27 mouse cellular contexts compared by ENCODE assay signal in genomic region chr16:24628779-24629178, GRCm38 (mm10).
DNase-seq lines count a peak whose midpoint lies in the region; ATAC-seq and TF ChIP-seq lines count a peak whose summit lies in the region.
"Had no signal": no experiment of that assay in that cellular context is flagged by ENCODE, and none has a peak within 500 bp of the region (broad histone marks: within the 10 kb centered on the region; RNA-seq: fewer than 3 reads in every experiment).

No protein-coding gene starts in this region.

- TF ChIP-seq CTCF in intestine, postnatal 0 days (IDR thresholded peaks at IDR 0.05; ENCODE audit: low read depth) = no peak

- no peak overlapping the region for H3K9ac ChIP-seq in intestine, postnatal 0 days (ENCODE audit: low read depth, low read length)
- H3K9ac ChIP-seq in intestine, embryonic 15.5 days = no peak overlapping the region
- H3K9ac ChIP-seq: limb, embryonic 15.5 days; liver, embryonic 15.5 days; neural tube, embryonic 13.5 days had no signal

- no peak overlapping the region for H3K4me2 ChIP-seq in intestine, postnatal 0 days (replicated peaks; ENCODE audit: low read depth)
- no peak overlapping the region for H3K4me2 ChIP-seq in intestine, embryonic 15.5 days (replicated peaks)
- H3K4me2 ChIP-seq: limb, embryonic 15.5 days; liver, embryonic 15.5 days; neural tube, embryonic 13.5 days had no signal

- 90% methylated on average over 1 of the region's 1 CpGs for WGBS in intestine, postnatal 0 days
- WGBS in intestine, embryonic 15.5 days = 88% methylated on average over 1 of the region's 1 CpGs

- no peaks in the 10 kb centered on the region for H3K4me1 ChIP-seq in intestine, postnatal 0 days (replicated peaks; ENCODE audit: control insufficient read depth, insufficient read depth, low read length)
- 0 out of 2 replicates have a peak, but pooled peaks cover 4% of the 10 kb centered on the region for H3K4me1 ChIP-seq in intestine, embryonic 15.5 days (replicated peaks)

- H3K27ac ChIP-seq in intestine, postnatal 0 days (ENCODE audit: low read depth, low read length) = peak overlapping the region; percentile 36
- no peak overlapping the region for H3K27ac ChIP-seq in intestine, embryonic 15.5 days
- H3K27ac ChIP-seq: forebrain, embryonic 10.5 days; left cerebral cortex, adult 2 months; limb, embryonic 15.5 days; liver, embryonic 15.5 days; midbrain, embryonic 10.5 days; neural tube, embryonic 13.5 days; stomach, postnatal 0 days had no signal

- H3K36me3 ChIP-seq in intestine, postnatal 0 days (ENCODE audit: control insufficient read depth, insufficient read depth) = no peaks in the 10 kb centered on the region
- H3K36me3 ChIP-seq in intestine, embryonic 15.5 days = no peaks in the 10 kb centered on the region
- H3K36me3 ChIP-seq: forebrain, embryonic 10.5 days; limb, embryonic 15.5 days; liver, embryonic 15.5 days; midbrain, embryonic 10.5 days; neural tube, embryonic 13.5 days had no signal

- H3K9me3 ChIP-seq in intestine, postnatal 0 days (ENCODE audit: control insufficient read depth) = no peaks in the 10 kb centered on the region
- H3K9me3 ChIP-seq in intestine, embryonic 15.5 days = no peaks in the 10 kb centered on the region
- H3K9me3 ChIP-seq: forebrain, embryonic 10.5 days; limb, embryonic 15.5 days; liver, embryonic 15.5 days; midbrain, embryonic 10.5 days; neural tube, embryonic 13.5 days had no signal

- H3K27me3 ChIP-seq in intestine, postnatal 0 days (replicated peaks; ENCODE audit: control insufficient read depth, insufficient read depth, low read length) = no peaks in the 10 kb centered on the region
- H3K27me3 ChIP-seq in intestine, embryonic 15.5 days (replicated peaks) = no peaks in the 10 kb centered on the region
- H3K27me3 ChIP-seq: limb, embryonic 15.5 days; liver, embryonic 15.5 days; neural tube, embryonic 13.5 days had no signal

- peak; percentile 50 for DNase-seq in heart, adult 11 months
- no peak for DNase-seq in heart, adult 8-10 months (ENCODE audit: low spot score)
- no peak for DNase-seq in urinary bladder, postnatal 14 days (ENCODE audit: low spot score)
- no peak for DNase-seq in lung, postnatal 25 days (ENCODE audit: low spot score)
- DNase-seq: adrenal gland, postnatal 25 days; cerebellum, adult 18-20 months; cerebellum, postnatal 14 days; gastrocnemius, postnatal 25 days; kidney, adult 18-20 months; kidney, postnatal 10 days; left cerebral cortex, postnatal 4 days; retina, postnatal 1 day; thymus, adult 2 months; thymus, postnatal 4 days had no signal

- ATAC-seq in intestine, postnatal 0 days = no peak
- ATAC-seq in intestine, embryonic 15.5 days = no peak
- ATAC-seq in activated CD4-positive, CD25-positive, alpha-beta regulatory T cell, adult 4 months = peak; percentile 5
- ATAC-seq: forebrain, embryonic 16.5 days; midbrain, embryonic 16.5 days had no signal

- H3K4me3 ChIP-seq in intestine, postnatal 0 days (ENCODE audit: low read depth, low read length) = no peak overlapping the region
- no peak overlapping the region for H3K4me3 ChIP-seq in intestine, embryonic 15.5 days (replicated peaks)
- H3K4me3 ChIP-seq: forebrain, embryonic 10.5 days; left cerebral cortex, adult 2 months; limb, embryonic 15.5 days; liver, embryonic 15.5 days; midbrain, embryonic 10.5 days; myocyte; neural tube, embryonic 13.5 days had no signal
